Mouse (Mus musculus) MEL (cell line): ENCODE measurements at regions not wholly inside any gene's neighbourhood (a gene's known extent, or its start where the extent isn't known, plus 50 kb on each side); places are given as distances from the start of the nearest gene placed in this dataset.

Experiments
- DNase-seq: peaks from one replicate; pipeline ENCODE4 v3.0.0; 2011; ENCODE audit warnings: low read depth, low spot score
- H3K27ac ChIP-seq: 2 replicates; pipeline ENCODE4 v1.5.1; 2012; ENCODE audit warnings: low read depth, mild to moderate bottlenecking, control low read depth, low read length, moderate library complexity; ENCODE audit not compliant: control insufficient read depth
- H3K27me3 ChIP-seq, 2 experiments: fragments of 150-350 bp in 1 of 2; sonication (generic) in 1 of 2; 2 replicates each; pipeline ENCODE4 v1.6.1; 2012; ENCODE audit warnings: low read length in 2 of 2, mild to moderate bottlenecking in 2 of 2, improper control_type of control experiment in 1 of 2, moderate library complexity in 1 of 2; ENCODE audit not compliant: insufficient read depth in 2 of 2, control insufficient read depth in 1 of 2
- H3K36me3 ChIP-seq, 2 experiments: 2 replicates each; pipeline ENCODE4 v1.6.1; 2012 to 2014; ENCODE audit warnings: low read length in 2 of 2, improper control_type of control experiment in 1 of 2, inconsistent platforms in 1 of 2, mild to moderate bottlenecking in 1 of 2; ENCODE audit not compliant: insufficient read depth in 2 of 2, control insufficient read depth in 1 of 2
- H3K4me1 ChIP-seq, 2 experiments: fragments of 150-350 bp in 1 of 2; sonication (generic) in 1 of 2; 2 replicates each; pipeline ENCODE4 v1.6.1; 2012; ENCODE audit warnings: low read length in 2 of 2, improper control_type of control experiment in 1 of 2, mild to moderate bottlenecking in 1 of 2; ENCODE audit not compliant: insufficient read depth in 2 of 2, control insufficient read depth in 1 of 2
- H3K4me3 ChIP-seq, 2 experiments: fragments of 150-350 bp in 1 of 2; sonication (generic) in 1 of 2; 2 replicates each; pipeline ENCODE4 v1.5.1; 2012; ENCODE audit warnings: low read depth in 2 of 2, low read length in 2 of 2, mild to moderate bottlenecking in 2 of 2, moderate library complexity in 2 of 2, control low read depth in 1 of 2, improper control_type of control experiment in 1 of 2; ENCODE audit not compliant: control insufficient read depth in 1 of 2, insufficient read depth in 1 of 2
- H3K79me2 ChIP-seq: 2 replicates; pipeline ENCODE4 v1.6.1; 2012; ENCODE audit warnings: mild to moderate bottlenecking, low read length, moderate library complexity; ENCODE audit not compliant: control insufficient read depth, poor library complexity, insufficient read depth
- H3K9ac ChIP-seq: 2 replicates; pipeline ENCODE4 v1.6.1; 2012; ENCODE audit warnings: low read depth, mild to moderate bottlenecking, control low read depth, low read length, moderate library complexity; ENCODE audit not compliant: control insufficient read depth, poor library complexity, severe bottlenecking
- H3K9me3 ChIP-seq: fragments of 150-350 bp; sonication (generic); replicated peaks from 2 replicates; pipeline ENCODE4 v1.6.1; 2012; ENCODE audit warnings: mild to moderate bottlenecking, low read length, improper control_type of control experiment, moderate library complexity; ENCODE audit not compliant: insufficient read depth
- BHLHE40 ChIP-seq: IDR thresholded peaks from 2 replicates; pipeline ENCODE4 v1.6.1; 2012; ENCODE audit warnings: low read depth, mild to moderate bottlenecking, inconsistent platforms, low read length, improper control_type of control experiment, borderline replicate concordance
- CHD2 ChIP-seq: IDR thresholded peaks from 2 replicates; pipeline ENCODE4 v1.6.1; 2011; ENCODE audit warnings: low read length, improper control_type of control experiment
- CTCF ChIP-seq, 3 experiments: IDR thresholded peaks in 2 of 3; conservative IDR thresholded peaks in 1 of 3; 2 replicates each; pipeline ENCODE4 v1.5.1; 2011 to 2012; ENCODE audit warnings: low read length in 3 of 3, low read depth in 2 of 3, mild to moderate bottlenecking in 2 of 3, improper control_type of control experiment in 1 of 3, inconsistent platforms in 1 of 3, mixed read lengths in 1 of 3, moderate library complexity in 1 of 3; ENCODE audit not compliant: control insufficient read depth in 1 of 3, insufficient read depth in 1 of 3, poor library complexity in 1 of 3, severe bottlenecking in 1 of 3
- ELF1 ChIP-seq: IDR thresholded peaks from 2 replicates; pipeline ENCODE4 v1.6.1; 2014; ENCODE audit warnings: low read depth, mild to moderate bottlenecking, inconsistent platforms, low read length, improper control_type of control experiment, moderate library complexity
- EP300 ChIP-seq, 2 experiments: IDR thresholded peaks; 2 replicates each; pipeline ENCODE4 v1.6.1; 2011; ENCODE audit warnings: improper control_type of control experiment in 2 of 2, low read length in 2 of 2, low read depth in 1 of 2, mild to moderate bottlenecking in 1 of 2
- ETS1 ChIP-seq: IDR thresholded peaks from 2 replicates; pipeline ENCODE4 v1.6.1; 2012; ENCODE audit warnings: low read depth, mild to moderate bottlenecking, inconsistent platforms, low read length, improper control_type of control experiment, moderate library complexity
- JUND ChIP-seq: IDR thresholded peaks from 2 replicates; pipeline ENCODE4 v1.6.1; 2011; ENCODE audit warnings: low read depth, mild to moderate bottlenecking, improper control_type of control experiment, low read length
- MAX ChIP-seq: IDR thresholded peaks from 2 replicates; pipeline ENCODE4 v1.6.1; 2011; ENCODE audit warnings: low read length, improper control_type of control experiment
- MAZ ChIP-seq: IDR thresholded peaks from 2 replicates; pipeline ENCODE4 v1.6.1; 2012; ENCODE audit warnings: low read depth, mild to moderate bottlenecking, inconsistent platforms, low read length, improper control_type of control experiment
- MEF2A ChIP-seq: IDR thresholded peaks from 2 replicates; pipeline ENCODE4 v1.6.1; 2014; ENCODE audit warnings: low read depth, mild to moderate bottlenecking, inconsistent platforms, low read length, improper control_type of control experiment; ENCODE audit not compliant: poor library complexity, insufficient replicate concordance, severe bottlenecking; ENCODE audit errors: extremely low read depth
- MXI1 ChIP-seq: IDR thresholded peaks from 2 replicates; pipeline ENCODE4 v1.6.1; 2011; ENCODE audit warnings: mild to moderate bottlenecking, low read depth, low read length, improper control_type of control experiment
- MYC ChIP-seq: IDR thresholded peaks from 2 replicates; pipeline ENCODE4 v1.6.1; 2011; ENCODE audit warnings: low read depth, mild to moderate bottlenecking, low read length, improper control_type of control experiment, moderate library complexity
- POLR2A ChIP-seq, 2 experiments: IDR thresholded peaks; 2 replicates each; pipeline ENCODE4 v1.6.1; 2011 to 2012; ENCODE audit warnings: low read length in 2 of 2, mild to moderate bottlenecking in 2 of 2, control low read depth in 1 of 2, improper control_type of control experiment in 1 of 2, low read depth in 1 of 2, moderate library complexity in 1 of 2; ENCODE audit not compliant: control insufficient read depth in 1 of 2, insufficient read depth in 1 of 2, poor library complexity in 1 of 2
- POLR2AphosphoS2 ChIP-seq: IDR thresholded peaks from 2 replicates; pipeline ENCODE4 v1.6.1; 2011; ENCODE audit warnings: low read length, improper control_type of control experiment
- RAD21 ChIP-seq: IDR thresholded peaks from 2 replicates; pipeline ENCODE4 v1.6.1; 2011; ENCODE audit warnings: mild to moderate bottlenecking, low read depth, low read length, improper control_type of control experiment
- RCOR1 ChIP-seq: IDR thresholded peaks from 2 replicates; pipeline ENCODE4 v1.6.1; 2012; ENCODE audit warnings: low read depth, mild to moderate bottlenecking, inconsistent platforms, low read length, improper control_type of control experiment
- SIN3A ChIP-seq: IDR thresholded peaks from 2 replicates; pipeline ENCODE4 v1.6.1; 2012; ENCODE audit warnings: low read length, improper control_type of control experiment, inconsistent platforms
- SMC3 ChIP-seq: IDR thresholded peaks from 2 replicates; pipeline ENCODE4 v1.6.1; 2011; ENCODE audit warnings: low read depth, low read length, improper control_type of control experiment
- TAL1 ChIP-seq: IDR thresholded peaks from 2 replicates; pipeline ENCODE4 v1.6.1; 2012; ENCODE audit warnings: mild to moderate bottlenecking, inconsistent platforms, low read length, moderate library complexity, mixed read lengths
- TCF12 ChIP-seq: IDR thresholded peaks from 2 replicates; pipeline ENCODE4 v1.6.1; 2014; ENCODE audit warnings: low read depth, mild to moderate bottlenecking, inconsistent platforms, low read length, improper control_type of control experiment, moderate library complexity
- USF2 ChIP-seq, 2 experiments: IDR thresholded peaks; 2 replicates each; pipeline ENCODE4 v1.6.1; 2011 to 2012; ENCODE audit warnings: improper control_type of control experiment in 2 of 2, low read length in 2 of 2, borderline replicate concordance in 1 of 2, inconsistent platforms in 1 of 2, low read depth in 1 of 2, mild to moderate bottlenecking in 1 of 2; ENCODE audit not compliant: insufficient read depth in 1 of 2
- ZNF384 ChIP-seq: IDR thresholded peaks from 2 replicates; pipeline ENCODE4 v1.6.1; 2012; ENCODE audit warnings: low read depth, mild to moderate bottlenecking, inconsistent platforms, low read length, improper control_type of control experiment

GRCm38 (mm10) chr14:66479181-66479580 lies 470.2 kb upstream of the Gulo start:
- Histone ChIP-seq H3K27me3 (no peaks in the 10 kb centered on the region; a peak in 2 of 4 replicates), H3K9ac (no peak overlapping the region), H3K4me1 (no peaks in the 10 kb centered on the region), H3K4me3 (no peak overlapping the region), H3K27ac (no peak overlapping the region), H3K79me2 (no peaks in the 10 kb centered on the region), H3K36me3 (no peaks in the 10 kb centered on the region), H3K9me3 (no peaks in the 10 kb centered on the region)
- TF ChIP-seq RCOR1 = no peak
- no peak for TF ChIP-seq USF2 (IDR thresholded peaks at IDR 0.05; ENCODE audit: borderline replicate concordance in 1 of 2, insufficient read depth in 1 of 2, low read depth in 1 of 2, low read length in 2 of 2)
- no peak for TF ChIP-seq MYC
- TF ChIP-seq CHD2 = no peak
- TF ChIP-seq RAD21 = no peak
- TF ChIP-seq EP300 (IDR thresholded peaks at IDR 0.05; ENCODE audit: low read depth in 1 of 2, low read length in 2 of 2) = no peak
- TF ChIP-seq ETS1 = no peak
- TF ChIP-seq MAZ = no peak
- TF ChIP-seq SIN3A = no peak
- TF ChIP-seq TAL1 = no peak
- TF ChIP-seq ZNF384 = no peak
- TF ChIP-seq MAX = no peak
- no peak for TF ChIP-seq MEF2A
- no peak for DNase-seq

DNA sequence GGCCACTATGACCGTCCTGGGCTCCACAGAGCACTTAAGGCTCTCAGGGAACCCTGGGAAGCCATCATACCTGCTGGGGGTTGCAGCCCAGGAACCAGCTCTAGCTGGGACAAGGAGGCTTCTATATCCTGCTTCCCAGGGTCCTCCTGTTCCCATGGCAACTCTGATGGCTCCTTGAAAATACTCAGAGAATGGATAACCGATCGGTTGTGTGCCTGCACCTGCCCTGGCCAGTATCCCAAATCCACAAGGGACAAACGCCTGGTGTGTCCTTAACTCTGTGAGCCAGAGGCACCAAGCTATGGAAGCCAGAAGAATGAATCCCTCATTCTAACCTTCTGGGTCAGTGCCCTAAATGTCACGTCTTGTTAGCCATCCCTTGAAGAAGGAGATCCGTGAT lies 469.6 kb upstream of the Gulo start:
- H3K79me2 ChIP-seq = no peaks in the 10 kb centered on the region
- no peaks in the 10 kb centered on the region for H3K9me3 ChIP-seq
- H3K4me3 ChIP-seq = no peak overlapping the region
- H3K9ac ChIP-seq = no peak overlapping the region
- H3K36me3 ChIP-seq = no peaks in the 10 kb centered on the region
- DNase-seq = no peak
- TF ChIP-seq ELF1 = no peak
- no peak for TF ChIP-seq POLR2AphosphoS2
- TF ChIP-seq MYC = no peak
- TF ChIP-seq TAL1 = no peak
- TF ChIP-seq CTCF (IDR thresholded peaks at IDR 0.05 in 2 of 3, conservative IDR thresholded peaks at IDR 0.05 in 1 of 3; ENCODE audit: control insufficient read depth in 1 of 3, insufficient read depth in 1 of 3, low read depth in 2 of 3, low read length in 3 of 3, poor library complexity in 1 of 3, severe bottlenecking in 1 of 3) = no peak
- TF ChIP-seq BHLHE40 = no peak
- TF ChIP-seq EP300 (IDR thresholded peaks at IDR 0.05; ENCODE audit: low read depth in 1 of 2, low read length in 2 of 2) = no peak
- TF ChIP-seq SMC3 = no peak
- no peak for TF ChIP-seq MXI1
- no peak for TF ChIP-seq TCF12
- TF ChIP-seq POLR2A (IDR thresholded peaks at IDR 0.05; ENCODE audit: control insufficient read depth in 1 of 2, insufficient read depth in 1 of 2, low read depth in 1 of 2, low read length in 2 of 2, poor library complexity in 1 of 2) = no peak
- no peak for TF ChIP-seq JUND
- H3K27ac ChIP-seq = no peak overlapping the region
- H3K27me3 ChIP-seq = no peaks in the 10 kb centered on the region; a peak in 2 of 4 replicates
- H3K4me1 ChIP-seq = no peaks in the 10 kb centered on the region
